Mouse (Mus musculus) G1E (cell line): ENCODE data around the gene 4930452B06Rik.
"Not testable (repeated sequence)": the region's sequence is repeated elsewhere in the genome, so short reads cannot be mapped to it uniquely, and the experiment has no call there.

ENCODE experiments used
- CTCF ChIP-seq: IDR thresholded peaks from 2 replicates; pipeline ENCODE4 v1.5.1; 2012; ENCODE audit warnings: low read depth, low read length, inconsistent platforms, mixed read lengths
- GATA1 ChIP-seq: IDR thresholded peaks from 2 replicates; pipeline ENCODE4 v1.6.1; 2012; ENCODE audit warnings: borderline replicate concordance, low read length, inconsistent platforms, mixed read lengths
- GATA2 ChIP-seq: IDR thresholded peaks from 2 replicates; pipeline ENCODE4 v1.6.1; 2012; ENCODE audit warnings: low read depth, low read length, inconsistent platforms, borderline replicate concordance
- POLR2AphosphoS5 ChIP-seq: IDR thresholded peaks from 2 replicates; pipeline ENCODE4 v1.6.1; 2012; ENCODE audit warnings: low read depth, low read length, inconsistent platforms; ENCODE audit not compliant: insufficient replicate concordance
- TAL1 ChIP-seq: conservative IDR thresholded peaks from 2 replicates; pipeline ENCODE4 v1.6.1; 2012; ENCODE audit warnings: low read depth, low read length, inconsistent platforms, mixed read lengths

GRCm38 (mm10) chr14:8551006-8551405 is 115.0 kb downstream of the 4930452B06Rik start:
- TF ChIP-seq CTCF, POLR2AphosphoS5, GATA1, GATA2, TAL1: not testable (repeated sequence)
